In genomic region chr11:59263870-59264563, GRCm38 (mm10) we compare ENCODE assay signal across 8 mouse cellular contexts. TPM values are rescaled to one million over a fixed set of nuclear protein-coding genes. Genes with fewer than 3 reads are reported as not detected.
DNase-seq lines count a peak whose midpoint lies in the region; ATAC-seq lines count a peak whose summit lies in the region.

No protein-coding gene starts in this region.

- no peak; the same call in 1 of the 2 replicates for ATAC-seq in frontal cortex, adult (ENCODE audit: low TSS enrichment)
- peak; percentile 95 for ATAC-seq in forebrain, embryonic 16.5 days
- ATAC-seq in kidney, embryonic 14.5 days (ENCODE audit: low FRiP score, low TSS enrichment) = peak; percentile 82
- ATAC-seq in liver, embryonic 15.5 days (ENCODE audit: insufficient read depth) = no peak
- ATAC-seq in neural tube, embryonic 13.5 days (ENCODE audit: low read depth) = peak; percentile 94

- under 1% methylated on average over 54 of the region's 56 CpGs for WGBS in forebrain, embryonic 16.5 days
- WGBS in kidney, embryonic 14.5 days = 1% methylated on average over 56 of the region's 56 CpGs
- 2% methylated on average over 56 of the region's 56 CpGs for WGBS in liver, embryonic 15.5 days (ENCODE audit: insufficient replicate concordance)
- under 1% methylated on average over 56 of the region's 56 CpGs for WGBS in neural tube, embryonic 13.5 days

- peaks cover 9% of the 10 kb centered on the region; the same call in 1 of the 2 replicates for H3K27me3 ChIP-seq in forebrain, embryonic 16.5 days (replicated peaks; ENCODE audit: control insufficient read depth, insufficient read depth, low read length)
- H3K27me3 ChIP-seq in kidney, embryonic 14.5 days (ENCODE audit: control insufficient read depth, insufficient read depth, low read length) = peaks cover 35% of the 10 kb centered on the region
- H3K27me3 ChIP-seq in liver, embryonic 15.5 days = peaks cover 77% of the 10 kb centered on the region
- peaks cover 51% of the 10 kb centered on the region for H3K27me3 ChIP-seq in neural tube, embryonic 13.5 days

- peaks cover 10% of the 10 kb centered on the region for H3K4me1 ChIP-seq in forebrain, embryonic 16.5 days (replicated peaks; ENCODE audit: control insufficient read depth, insufficient read depth, low read length)
- 0 out of 2 replicates have a peak, but pooled peaks cover 5% of the 10 kb centered on the region for H3K4me1 ChIP-seq in kidney, embryonic 14.5 days (ENCODE audit: control insufficient read depth, insufficient read depth, low read length)
- H3K4me1 ChIP-seq in liver, embryonic 15.5 days (replicated peaks) = peaks cover 60% of the 10 kb centered on the region
- peaks cover 19% of the 10 kb centered on the region for H3K4me1 ChIP-seq in neural tube, embryonic 13.5 days (replicated peaks)

- no peaks in the 10 kb centered on the region for H3K36me3 ChIP-seq in forebrain, embryonic 16.5 days (ENCODE audit: control insufficient read depth, insufficient read depth)
- no peaks in the 10 kb centered on the region for H3K36me3 ChIP-seq in kidney, embryonic 14.5 days (ENCODE audit: control insufficient read depth, insufficient read depth, low read length)
- H3K36me3 ChIP-seq in liver, embryonic 15.5 days (replicated peaks) = no peaks in the 10 kb centered on the region
- no peaks in the 10 kb centered on the region for H3K36me3 ChIP-seq in neural tube, embryonic 13.5 days

- H3K9me3 ChIP-seq in forebrain, embryonic 16.5 days (ENCODE audit: control insufficient read depth, low read length) = 0 out of 2 replicates have a peak, but pooled peaks cover 2% of the 10 kb centered on the region
- peaks cover 3% of the 10 kb centered on the region; the same call in 1 of the 2 replicates for H3K9me3 ChIP-seq in kidney, embryonic 14.5 days (ENCODE audit: control insufficient read depth, low read length)
- H3K9me3 ChIP-seq in liver, embryonic 15.5 days (replicated peaks) = no peaks in the 10 kb centered on the region
- no peaks in the 10 kb centered on the region for H3K9me3 ChIP-seq in neural tube, embryonic 13.5 days

- peak overlapping the region; percentile 61 for H3K4me3 ChIP-seq in forebrain, embryonic 16.5 days (replicated peaks; ENCODE audit: low read length)
- H3K4me3 ChIP-seq in kidney, embryonic 14.5 days (ENCODE audit: low read length) = peak overlapping the region; percentile 53
- H3K4me3 ChIP-seq in liver, embryonic 15.5 days (replicated peaks) = peak overlapping the region; percentile 58
- H3K4me3 ChIP-seq in neural tube, embryonic 13.5 days = peak overlapping the region; percentile 51

- DNase-seq in frontal cortex, postnatal 14 days (ENCODE audit: low spot score in 2 of 2) = peak; percentile 17 to 27
- peak; percentile 72 for DNase-seq in adrenal gland, postnatal 10 days
- no peak for DNase-seq in thymus, postnatal 0 days (ENCODE audit: low spot score)

- peak overlapping the region; percentile 75 for H3K9ac ChIP-seq in forebrain, embryonic 16.5 days (replicated peaks; ENCODE audit: low read depth, low read length)
- H3K9ac ChIP-seq in kidney, embryonic 14.5 days (ENCODE audit: low read depth, low read length) = peak overlapping the region; percentile 65
- H3K9ac ChIP-seq in liver, embryonic 15.5 days = peak overlapping the region; percentile 31
- peak overlapping the region; percentile 76 for H3K9ac ChIP-seq in neural tube, embryonic 13.5 days

- H3K4me2 ChIP-seq in forebrain, embryonic 16.5 days (ENCODE audit: low read length) = peak overlapping the region; percentile 83
- H3K4me2 ChIP-seq in kidney, embryonic 14.5 days (replicated peaks; ENCODE audit: low read depth, low read length) = peak overlapping the region; percentile 91
- H3K4me2 ChIP-seq in liver, embryonic 15.5 days = peak overlapping the region; percentile 85
- H3K4me2 ChIP-seq in neural tube, embryonic 13.5 days = peak overlapping the region; percentile 70

- no peak overlapping the region for H3K27ac ChIP-seq in forebrain, embryonic 16.5 days (ENCODE audit: low read length)
- no peak overlapping the region for H3K27ac ChIP-seq in kidney, embryonic 14.5 days (ENCODE audit: low read depth, low read length)
- H3K27ac ChIP-seq in liver, embryonic 15.5 days (replicated peaks) = no peak overlapping the region
- peak overlapping the region; percentile 76 for H3K27ac ChIP-seq in neural tube, embryonic 13.5 days (replicated peaks)

RNA-seq across cellular contexts. Expression of gene Wnt3a, which starts 26.5 kb away (rescaled TPM):
- not detected for total RNA-seq in adrenal gland, postnatal 10 days (2021)
- polyA plus RNA-seq in forebrain, embryonic 16.5 days (2015; fragmentation: Nextera tagmentation; extraction: Ambion mirVana) = 0.35 and 0.73 TPM in 2 replicates
- polyA plus RNA-seq in kidney, embryonic 14.5 days (2014; fragmentation: Nextera tagmentation; extraction: Ambion mirVana) = not detected in 2 replicates
- polyA plus RNA-seq in liver, embryonic 15.5 days (2015; fragmentation: Nextera tagmentation; extraction: Ambion mirVana) = 0.03 TPM in 1 of 2 replicates, not detected in the other
- 1.2 and 1.7 TPM in 2 replicates for polyA plus RNA-seq in neural tube, embryonic 13.5 days (2015; fragmentation: Nextera tagmentation; extraction: Ambion mirVana)
- polyA plus RNA-seq in thymus, postnatal 0 days (2015; fragmentation: Nextera tagmentation; extraction: Ambion mirVana) = 0.13 and 0.20 TPM in 2 replicates

RNA-seq across cellular contexts. Expression of gene Arf1, which starts 35.9 kb away (rescaled TPM):
- total RNA-seq in adrenal gland, postnatal 10 days (2021) = 100 to 1,000 TPM; 322 to 364 TPM
- polyA plus RNA-seq in forebrain, embryonic 16.5 days (2015; fragmentation: Nextera tagmentation; extraction: Ambion mirVana) = 645 and 666 TPM in 2 replicates
- polyA plus RNA-seq in kidney, embryonic 14.5 days (2014; fragmentation: Nextera tagmentation; extraction: Ambion mirVana) = 544 and 644 TPM in 2 replicates
- 255 and 269 TPM in 2 replicates for polyA plus RNA-seq in liver, embryonic 15.5 days (2015; fragmentation: Nextera tagmentation; extraction: Ambion mirVana)
- 642 and 663 TPM in 2 replicates for polyA plus RNA-seq in neural tube, embryonic 13.5 days (2015; fragmentation: Nextera tagmentation; extraction: Ambion mirVana)
- 488 and 519 TPM in 2 replicates for polyA plus RNA-seq in thymus, postnatal 0 days (2015; fragmentation: Nextera tagmentation; extraction: Ambion mirVana)

RNA-seq across cellular contexts. Expression of gene Wnt9a, which starts 42.7 kb away (rescaled TPM):
- total RNA-seq in adrenal gland, postnatal 10 days (2021) = 1 to 10 TPM; 1.7 to 3.5 TPM
- polyA plus RNA-seq in forebrain, embryonic 16.5 days (2015; fragmentation: Nextera tagmentation; extraction: Ambion mirVana) = 1.5 and 1.6 TPM in 2 replicates
- 0.64 and 0.85 TPM in 2 replicates for polyA plus RNA-seq in kidney, embryonic 14.5 days (2014; fragmentation: Nextera tagmentation; extraction: Ambion mirVana)
- 0.20 and 0.33 TPM in 2 replicates for polyA plus RNA-seq in liver, embryonic 15.5 days (2015; fragmentation: Nextera tagmentation; extraction: Ambion mirVana)
- 3.6 and 3.8 TPM in 2 replicates for polyA plus RNA-seq in neural tube, embryonic 13.5 days (2015; fragmentation: Nextera tagmentation; extraction: Ambion mirVana)
- 1.2 TPM in 2 replicates for polyA plus RNA-seq in thymus, postnatal 0 days (2015; fragmentation: Nextera tagmentation; extraction: Ambion mirVana)

RNA-seq across cellular contexts. Expression of gene 2310033P09Rik, which starts 55.9 kb away (rescaled TPM):
- total RNA-seq in adrenal gland, postnatal 10 days (2021) = 10 to 100 TPM; 21.2 to 21.8 TPM
- polyA plus RNA-seq in forebrain, embryonic 16.5 days (2015; fragmentation: Nextera tagmentation; extraction: Ambion mirVana) = 21.7 and 27.3 TPM in 2 replicates
- polyA plus RNA-seq in kidney, embryonic 14.5 days (2014; fragmentation: Nextera tagmentation; extraction: Ambion mirVana) = 36.9 and 41.8 TPM in 2 replicates
- polyA plus RNA-seq in liver, embryonic 15.5 days (2015; fragmentation: Nextera tagmentation; extraction: Ambion mirVana) = 15.4 and 15.9 TPM in 2 replicates
- 26.3 and 28.8 TPM in 2 replicates for polyA plus RNA-seq in neural tube, embryonic 13.5 days (2015; fragmentation: Nextera tagmentation; extraction: Ambion mirVana)
- 36.6 and 45.7 TPM in 2 replicates for polyA plus RNA-seq in thymus, postnatal 0 days (2015; fragmentation: Nextera tagmentation; extraction: Ambion mirVana)

Comparison
In these comparisons a context has a peak if more than half of its experiments do, and no peak if none do; other contexts are left out.
1. ATAC-seq: peak in forebrain, embryonic 16.5 days (single experiment), kidney, embryonic 14.5 days (single experiment) and neural tube, embryonic 13.5 days (single experiment); none in frontal cortex, adult (single experiment) and liver, embryonic 15.5 days (single experiment).
2. Peak in every context shown above with its lines, with median percentiles within 50 percentile points of each other: H3K4me2 ChIP-seq, H3K4me3 ChIP-seq and H3K9ac ChIP-seq.